Mouse (Mus musculus): ENCODE results near the gene Ppp6c.

DNA sequence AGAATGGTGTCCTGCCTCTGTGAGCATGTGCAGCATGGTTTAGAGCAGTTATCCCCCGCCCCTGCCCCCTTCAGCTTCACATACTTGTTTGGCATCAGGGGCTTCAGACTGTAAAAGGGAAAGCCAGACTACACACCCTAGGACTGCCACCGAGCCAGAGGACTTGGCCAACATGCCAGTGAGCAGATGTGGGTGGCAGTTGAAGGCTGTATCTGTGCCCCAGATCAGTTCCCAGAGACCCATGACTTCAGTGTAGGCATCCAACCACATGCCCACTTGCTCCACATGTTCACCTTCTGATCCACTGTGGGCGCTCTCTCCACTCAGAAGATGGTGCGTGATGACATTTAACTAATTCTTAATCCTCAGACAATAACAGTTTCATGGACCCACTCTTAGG is 9.1 kb downstream of the Ppp6c start:
- TF ChIP-seq POLR2A (IDR thresholded peaks at IDR 0.05; ENCODE audit: borderline replicate concordance, extremely low read depth, low read depth, low read length) (no peak), CTCF (IDR thresholded peaks at IDR 0.05; ENCODE audit: insufficient read depth, low read length) (no peak)

Measured in lung, adult 2 months (tissue).